Mouse (Mus musculus) MEL (cell line): ENCODE results near the gene Actr3b.

Experiments used
- CTCF ChIP-seq, 3 experiments: IDR thresholded peaks in 2 of 3; conservative IDR thresholded peaks in 1 of 3; 2 replicates each; pipeline ENCODE4 v1.5.1; 2011 to 2012; ENCODE audit warnings: low read length in 3 of 3, low read depth in 2 of 3, mild to moderate bottlenecking in 2 of 3, improper control_type of control experiment in 1 of 3, inconsistent platforms in 1 of 3, mixed read lengths in 1 of 3, moderate library complexity in 1 of 3; ENCODE audit not compliant: control insufficient read depth in 1 of 3, insufficient read depth in 1 of 3, poor library complexity in 1 of 3, severe bottlenecking in 1 of 3
- ETS1 ChIP-seq: IDR thresholded peaks from 2 replicates; pipeline ENCODE4 v1.6.1; 2012; ENCODE audit warnings: low read depth, mild to moderate bottlenecking, inconsistent platforms, low read length, improper control_type of control experiment, moderate library complexity
- GATA1 ChIP-seq: IDR thresholded peaks from 2 replicates; pipeline ENCODE4 v1.6.1; 2011; ENCODE audit warnings: low read depth, low read length, improper control_type of control experiment
- MAFK ChIP-seq: IDR thresholded peaks from 2 replicates; pipeline ENCODE4 v1.6.1; 2011; ENCODE audit warnings: low read depth, mild to moderate bottlenecking, low read length, improper control_type of control experiment, borderline replicate concordance
- MYB ChIP-seq: IDR thresholded peaks from 2 replicates; pipeline ENCODE4 v1.6.1; 2011; ENCODE audit warnings: mild to moderate bottlenecking, low read depth, low read length, improper control_type of control experiment
- POLR2A ChIP-seq, 2 experiments: IDR thresholded peaks; 2 replicates each; pipeline ENCODE4 v1.6.1; 2011 to 2012; ENCODE audit warnings: low read length in 2 of 2, mild to moderate bottlenecking in 2 of 2, control low read depth in 1 of 2, improper control_type of control experiment in 1 of 2, low read depth in 1 of 2, moderate library complexity in 1 of 2; ENCODE audit not compliant: control insufficient read depth in 1 of 2, insufficient read depth in 1 of 2, poor library complexity in 1 of 2
- POLR2AphosphoS5 ChIP-seq: IDR thresholded peaks from 2 replicates; pipeline ENCODE4 v1.6.1; 2012; ENCODE audit warnings: low read depth, borderline replicate concordance, mild to moderate bottlenecking, inconsistent platforms, low read length, moderate library complexity, mixed read lengths
- TAL1 ChIP-seq: IDR thresholded peaks from 2 replicates; pipeline ENCODE4 v1.6.1; 2012; ENCODE audit warnings: mild to moderate bottlenecking, inconsistent platforms, low read length, moderate library complexity, mixed read lengths

- TF ChIP-seq CTCF (IDR thresholded peaks at IDR 0.05 in 2 of 3, conservative IDR thresholded peaks at IDR 0.05 in 1 of 3; ENCODE audit: control insufficient read depth in 1 of 3, insufficient read depth in 1 of 3, low read depth in 2 of 3, low read length in 3 of 3, poor library complexity in 1 of 3, severe bottlenecking in 1 of 3) (peak; percentile 21 to 29 (median 22); a peak in 3 of 6 replicates), GATA1 (no peak), POLR2AphosphoS5 (no peak), TAL1 (no peak), POLR2A (IDR thresholded peaks at IDR 0.05; ENCODE audit: control insufficient read depth in 1 of 2, insufficient read depth in 1 of 2, low read depth in 1 of 2, low read length in 2 of 2, poor library complexity in 1 of 2) (no peak), ETS1 (no peak), MYB (no peak), MAFK (no peak)
Measured at GRCm38 (mm10) chr5:25870632-25871031, 110.8 kb downstream of the Actr3b start.
